Mouse (Mus musculus) heart, embryonic 10.5 days (tissue): ENCODE measurements around the gene Nat8. TPM values are rescaled to one million over a fixed set of nuclear protein-coding genes. Genes with fewer than 3 reads are reported as not detected.
A peak's percentile ranks its signal among the peaks of the same experiment; 100 is the strongest.
"Not testable (repeated sequence)": the region's sequence is repeated elsewhere in the genome, so short reads cannot be mapped to it uniquely, and the experiment has no call there.

Source experiments
- DNase-seq: peaks from one replicate; pipeline ENCODE4 v3.0.0-alpha.2; 2017; ENCODE audit warnings: low spot score
- H3K27ac ChIP-seq: fragments of 300-500 bp; sonication (generic); 2 replicates; pipeline ENCODE4 v1.5.1; 2016; ENCODE audit warnings: mild to moderate bottlenecking
- H3K27me3 ChIP-seq: fragments of 300-500 bp; sonication (generic); 2 replicates; pipeline ENCODE4 v1.6.1; 2016; ENCODE audit warnings: mild to moderate bottlenecking; ENCODE audit not compliant: poor library complexity, insufficient read depth, severe bottlenecking
- H3K36me3 ChIP-seq: fragments of 300-500 bp; sonication (generic); 2 replicates; pipeline ENCODE4 v1.6.1; 2016; ENCODE audit warnings: mild to moderate bottlenecking, moderate library complexity
- H3K4me1 ChIP-seq: fragments of 300-500 bp; sonication (generic); 2 replicates; pipeline ENCODE4 v1.6.1; 2016; ENCODE audit warnings: mild to moderate bottlenecking
- H3K4me3 ChIP-seq: fragments of 300-500 bp; sonication (generic); 2 replicates; pipeline ENCODE4 v1.5.1; 2016; ENCODE audit warnings: mild to moderate bottlenecking, moderate library complexity
- H3K9me3 ChIP-seq: fragments of 300-500 bp; sonication (generic); 2 replicates; pipeline ENCODE4 v1.6.1; 2016; ENCODE audit warnings: mild to moderate bottlenecking, moderate library complexity
- WGBS: fragments of 180-500 bp; shearing (Covaris S2); methylation state at CpG from one replicate; pipeline ENCODE4 v1.1.7; 2016; 5-methylcytosine and 5-hydroxymethylcytosine counted together
- polyA plus RNA-seq: library from polyadenylated mRNA; unstranded; fragments of >200 nt; fragmentation: Nextera tagmentation; extraction: Ambion mirVana; gene quantifications from 2 replicates; pipeline ENCODE4 v1.2.1, GENCODE M21; 2016

Gene Nat8
- polyA plus RNA-seq, 1 experiment from 2014 or later, result not detected

DNA sequence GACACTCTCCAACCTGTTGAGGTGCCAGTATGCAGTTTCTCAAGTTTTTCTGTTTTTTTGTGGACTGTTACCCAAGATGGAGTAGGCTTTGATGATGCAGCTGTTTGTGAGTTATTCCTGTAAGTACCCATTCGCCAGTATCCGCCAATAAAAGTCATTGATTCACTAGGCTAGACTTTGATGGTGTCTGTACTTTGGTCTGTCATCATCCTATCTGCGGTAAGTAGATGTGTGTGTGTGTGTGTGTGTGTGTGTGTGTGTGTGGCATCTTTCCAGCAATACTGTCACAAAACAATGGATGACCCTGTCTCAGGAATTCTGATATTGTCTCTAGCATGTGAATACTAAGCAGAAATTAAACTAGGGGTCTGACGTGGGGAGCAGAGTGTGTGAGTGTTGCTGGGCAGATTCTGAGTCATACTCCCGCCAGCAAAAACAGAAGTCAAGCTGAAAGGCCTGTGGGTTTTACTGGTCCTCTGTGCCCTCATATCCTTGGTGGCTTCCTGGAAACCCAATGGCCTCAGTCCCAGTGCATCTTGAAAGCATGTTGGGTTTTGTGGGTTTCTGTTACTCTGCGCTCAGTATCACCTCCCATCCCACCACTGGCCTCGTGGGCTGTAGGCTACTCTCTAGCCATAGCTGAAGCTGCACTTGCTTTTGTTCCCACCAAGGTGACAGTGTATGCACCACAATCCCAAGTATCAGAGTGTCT is 19.3 kb upstream of the Nat8 start:
- Histone ChIP-seq H3K4me3 (no peak overlapping the region), H3K36me3 (no peaks in the 10 kb centered on the region), H3K27me3 (no peaks in the 10 kb centered on the region), H3K27ac (no peak overlapping the region), H3K9me3 (no peaks in the 10 kb centered on the region), H3K4me1 (no peaks in the 10 kb centered on the region)
- WGBS, result 82% methylated on average over 7 of the region's 7 CpGs
- no peak for DNase-seq

DNA sequence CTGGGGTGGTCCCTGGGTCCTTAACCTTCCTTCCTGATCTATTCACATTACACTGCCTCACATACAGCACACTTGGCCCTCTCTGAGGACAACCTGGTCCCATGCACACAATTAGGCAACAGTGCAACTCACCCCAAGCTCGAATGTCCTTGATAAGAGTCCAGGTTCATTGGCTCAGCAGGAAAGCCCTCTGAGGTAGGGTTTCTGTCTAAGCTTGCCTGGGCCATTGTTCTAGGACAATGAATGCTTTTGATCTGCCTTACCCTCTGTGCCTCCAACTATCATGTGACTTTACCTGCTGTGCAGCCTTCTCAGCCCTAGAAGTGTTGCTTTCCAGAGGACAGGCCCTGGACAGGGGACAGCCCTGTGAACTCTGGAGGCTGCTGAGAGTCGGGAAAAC is 17.4 kb upstream of the Nat8 start:
- Histone ChIP-seq H3K36me3 (no peaks in the 10 kb centered on the region), H3K4me3 (no peak overlapping the region), H3K4me1 (no peaks in the 10 kb centered on the region), H3K27me3 (no peaks in the 10 kb centered on the region), H3K9me3 (no peaks in the 10 kb centered on the region), H3K27ac (no peak overlapping the region)
- no peak for DNase-seq
- WGBS, result 48% methylated on average over 2 of the region's 2 CpGs

DNA sequence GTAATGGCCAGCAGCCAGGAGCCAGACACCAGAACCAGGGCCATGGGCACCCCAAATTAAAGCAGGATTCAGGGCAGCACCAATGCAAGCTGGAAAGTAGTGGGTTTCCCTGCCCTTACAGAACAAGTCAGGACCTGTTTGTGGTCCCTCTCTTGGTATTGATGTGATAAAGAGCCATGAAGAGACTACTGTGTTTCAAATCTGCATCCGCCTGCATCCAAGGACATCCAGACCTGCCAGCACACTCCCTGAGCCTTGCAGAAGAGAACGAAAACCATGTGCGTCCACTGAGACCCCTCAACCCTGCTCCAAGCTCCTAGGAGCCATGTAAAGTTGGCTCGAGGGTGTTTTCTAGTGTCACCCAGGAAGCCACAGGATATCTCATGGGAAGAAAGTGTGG is 16.3 kb upstream of the Nat8 start:
- 77% methylated on average over 4 of the region's 4 CpGs for whole genome bisulfite sequencing
- Histone ChIP-seq H3K27me3 (no peaks in the 10 kb centered on the region), H3K4me3 (no peak overlapping the region), H3K27ac (no peak overlapping the region), H3K4me1 (no peaks in the 10 kb centered on the region), H3K9me3 (no peaks in the 10 kb centered on the region), H3K36me3 (no peaks in the 10 kb centered on the region)
- DNase-seq, result no peak

DNA sequence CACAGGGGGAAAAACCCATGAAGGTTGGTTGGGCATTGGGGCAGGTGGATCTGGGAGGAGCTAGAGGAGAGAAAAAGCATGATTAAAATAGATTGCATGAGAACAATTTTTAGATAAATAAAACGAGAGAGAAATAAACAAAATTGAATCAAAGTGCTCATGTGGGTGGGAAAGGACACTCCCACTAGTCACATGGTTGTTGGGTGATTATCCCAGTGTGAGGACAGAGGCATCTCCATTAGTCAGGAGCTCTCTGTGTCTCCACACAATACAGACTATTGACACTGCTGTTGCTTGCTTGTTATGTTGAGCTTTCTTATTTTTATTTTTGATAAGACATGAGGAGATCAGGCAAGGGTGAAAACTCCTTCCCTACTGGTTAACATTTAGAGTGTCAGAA is 15.0 kb upstream of the Nat8 start:
- H3K27me3 ChIP-seq, result no peaks in the 10 kb centered on the region
- no peaks in the 10 kb centered on the region for H3K36me3 ChIP-seq
- H3K9me3 ChIP-seq, result no peaks in the 10 kb centered on the region
- H3K4me1 ChIP-seq, result no peaks in the 10 kb centered on the region
- no peak overlapping the region for H3K4me3 ChIP-seq
- WGBS, result 35% methylated on average over 1 of the region's 1 CpGs
- DNase-seq, result no peak
- H3K27ac ChIP-seq, result no peak overlapping the region

DNA sequence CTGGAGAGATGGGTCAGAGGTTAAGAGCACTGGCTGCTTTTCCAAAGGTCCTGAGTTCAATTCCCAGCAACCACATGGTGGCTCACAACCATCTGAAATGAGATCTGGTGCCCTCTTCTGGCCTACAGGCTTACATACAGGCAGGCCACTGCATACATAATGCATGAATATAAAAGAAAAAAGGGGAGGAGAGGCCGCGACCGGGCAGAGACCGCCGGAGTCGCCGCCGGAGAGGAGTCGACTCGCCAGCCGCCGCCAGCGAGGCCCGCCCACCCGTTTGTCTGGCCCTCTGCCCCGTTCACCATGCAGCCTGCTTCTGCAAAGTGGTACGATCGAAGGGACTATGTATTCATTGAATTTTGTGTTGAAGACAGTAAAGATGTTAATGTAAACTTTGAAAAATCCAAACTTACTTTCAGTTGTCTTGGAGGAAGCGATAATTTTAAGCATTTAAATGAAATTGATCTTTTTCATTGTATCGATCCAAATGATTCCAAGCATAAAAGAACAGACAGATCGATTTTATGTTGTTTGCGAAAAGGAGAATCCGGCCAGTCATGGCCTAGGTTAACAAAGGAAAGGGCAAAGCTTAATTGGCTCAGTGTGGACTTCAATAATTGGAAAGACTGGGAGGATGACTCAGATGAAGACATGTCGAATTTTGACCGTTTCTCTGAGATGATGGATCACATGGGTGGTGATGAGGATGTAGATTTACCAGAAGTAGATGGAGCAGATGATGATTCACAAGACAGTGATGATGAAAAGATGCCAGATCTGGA is 12.0 kb upstream of the Nat8 start:
- not testable (repeated sequence) for H3K36me3 ChIP-seq, H3K27ac ChIP-seq, H3K27me3 ChIP-seq, H3K4me1 ChIP-seq, H3K4me3 ChIP-seq, DNase-seq, H3K9me3 ChIP-seq
- 73% methylated on average over 25 of the region's 25 CpGs for WGBS

DNA sequence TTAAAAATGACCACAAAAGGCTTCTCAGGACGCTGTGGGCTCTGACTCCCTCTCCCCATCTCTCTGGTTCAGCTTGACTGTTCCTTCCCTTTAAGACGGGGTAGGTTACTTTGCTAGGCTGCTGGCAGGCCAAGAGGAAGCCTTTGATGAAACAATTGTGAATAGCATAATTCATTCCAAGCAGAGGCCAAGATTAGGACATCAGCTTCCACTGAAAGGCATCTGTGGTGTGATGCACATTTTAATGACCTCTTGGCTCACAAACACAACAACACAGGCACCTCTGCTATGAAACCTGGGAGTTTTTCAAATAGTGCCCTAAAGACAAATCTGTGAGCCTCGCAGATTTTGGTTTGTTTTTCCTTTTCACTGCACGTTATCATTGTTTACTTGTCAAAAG is 8.1 kb upstream of the Nat8 start:
- 66% methylated on average over 4 of the region's 4 CpGs for WGBS
- Histone ChIP-seq H3K27ac (no peak overlapping the region), H3K27me3 (no peaks in the 10 kb centered on the region), H3K4me1 (no peaks in the 10 kb centered on the region), H3K4me3 (no peak overlapping the region), H3K9me3 (no peaks in the 10 kb centered on the region), H3K36me3 (no peaks in the 10 kb centered on the region)
- DNase-seq, result no peak

DNA sequence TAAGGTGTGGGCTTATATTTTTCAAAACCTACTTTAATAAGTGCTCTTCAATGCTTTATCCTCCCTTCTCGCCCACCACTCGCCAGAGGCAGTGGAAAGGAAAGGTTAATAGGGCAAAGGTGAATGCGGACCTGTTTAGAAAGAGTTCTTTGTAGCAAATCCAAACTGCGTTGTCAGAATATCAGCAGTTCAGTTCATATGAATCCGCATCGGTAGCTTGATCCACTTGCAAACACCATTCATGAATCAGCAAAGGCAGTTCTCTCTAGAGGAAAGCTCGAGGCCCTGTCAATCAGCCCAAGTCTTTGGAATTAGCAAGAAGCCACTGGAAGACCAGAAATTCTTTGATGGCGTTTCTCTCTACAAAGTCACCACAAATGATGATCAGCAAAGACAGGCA is 6.8 kb upstream of the Nat8 start:
- H3K27me3 ChIP-seq, result no peaks in the 10 kb centered on the region
- no peaks in the 10 kb centered on the region for H3K36me3 ChIP-seq
- H3K4me3 ChIP-seq, result no peak overlapping the region
- no peaks in the 10 kb centered on the region for H3K4me1 ChIP-seq
- no peaks in the 10 kb centered on the region for H3K9me3 ChIP-seq
- no peak overlapping the region for H3K27ac ChIP-seq
- 74% methylated on average over 8 of the region's 8 CpGs for WGBS
- DNase-seq, result no peak

DNA sequence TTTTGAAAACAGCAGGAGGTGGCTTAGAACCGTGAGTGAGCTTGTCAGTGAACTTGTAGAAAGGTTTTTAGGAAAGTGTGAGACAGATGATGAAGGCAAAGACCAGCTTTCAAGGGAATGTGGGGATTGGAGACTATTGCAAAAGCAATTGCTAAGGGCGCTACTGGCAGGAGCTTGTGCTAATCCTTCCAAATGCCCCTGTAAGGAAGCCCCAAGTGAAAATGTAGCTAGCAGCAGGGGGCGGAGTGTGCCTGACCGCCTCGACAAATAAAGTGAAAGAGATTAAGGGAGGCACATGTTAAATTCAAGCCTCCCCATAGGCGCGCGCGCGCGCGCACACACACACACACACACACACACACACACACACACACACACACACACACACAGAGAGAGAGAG is 5.4 kb upstream of the Nat8 start:
- H3K9me3 ChIP-seq, H3K36me3 ChIP-seq, H3K4me1 ChIP-seq, H3K27me3 ChIP-seq, H3K27ac ChIP-seq: not testable (repeated sequence)
- peak; percentile 81 for DNase-seq
- peak overlapping the region; percentile 31 for H3K4me3 ChIP-seq
- 23% methylated on average over 12 of the region's 12 CpGs for WGBS

DNA sequence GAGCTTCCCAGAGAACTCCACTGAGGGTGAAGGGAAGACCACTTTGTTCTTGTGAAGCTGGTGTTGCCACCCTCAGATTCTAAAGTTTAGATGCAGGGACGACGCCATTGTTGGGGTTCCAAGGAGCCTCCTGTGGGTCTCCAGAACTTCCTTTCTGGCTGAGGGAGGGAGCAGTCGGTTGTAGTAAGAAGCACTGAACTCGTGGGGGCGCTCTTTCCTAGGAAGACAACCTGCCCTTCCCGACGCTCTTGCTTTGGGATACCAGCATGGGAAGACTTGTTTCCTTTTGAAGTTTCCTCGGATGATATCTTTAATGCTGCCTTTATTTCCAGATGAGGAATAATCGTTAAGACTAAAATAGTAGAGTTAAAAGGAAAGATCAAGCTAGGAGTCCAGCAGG is 4.9 kb upstream of the Nat8 start:
- H3K36me3 ChIP-seq, H3K27me3 ChIP-seq, H3K27ac ChIP-seq, H3K4me1 ChIP-seq, H3K4me3 ChIP-seq, H3K9me3 ChIP-seq, DNase-seq: not testable (repeated sequence)
- 20% methylated on average over 9 of the region's 9 CpGs for WGBS

DNA sequence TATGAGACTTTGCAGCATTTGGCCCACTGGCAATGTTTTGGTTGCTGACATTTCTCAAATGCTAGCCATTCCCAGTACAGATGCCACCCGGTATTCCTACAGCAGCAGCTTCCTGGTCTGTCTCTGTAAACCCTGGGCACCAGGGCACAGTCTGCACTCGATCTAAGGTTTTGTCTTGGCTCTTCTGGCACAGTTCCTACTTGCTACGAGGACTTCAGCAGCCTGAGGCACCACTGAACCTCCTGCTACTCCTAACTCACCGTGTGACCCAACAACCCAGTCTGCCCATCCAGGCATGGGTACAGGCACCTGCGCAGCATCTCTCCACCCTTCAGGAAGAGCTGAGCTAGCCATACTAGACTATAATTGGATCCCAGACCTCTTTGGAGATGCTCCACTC is 4.2 kb upstream of the Nat8 start:
- DNase-seq, H3K4me3 ChIP-seq, H3K36me3 ChIP-seq, H3K27me3 ChIP-seq, H3K9me3 ChIP-seq, H3K4me1 ChIP-seq, H3K27ac ChIP-seq: not testable (repeated sequence)
- 83% methylated on average over 5 of the region's 5 CpGs for WGBS

DNA sequence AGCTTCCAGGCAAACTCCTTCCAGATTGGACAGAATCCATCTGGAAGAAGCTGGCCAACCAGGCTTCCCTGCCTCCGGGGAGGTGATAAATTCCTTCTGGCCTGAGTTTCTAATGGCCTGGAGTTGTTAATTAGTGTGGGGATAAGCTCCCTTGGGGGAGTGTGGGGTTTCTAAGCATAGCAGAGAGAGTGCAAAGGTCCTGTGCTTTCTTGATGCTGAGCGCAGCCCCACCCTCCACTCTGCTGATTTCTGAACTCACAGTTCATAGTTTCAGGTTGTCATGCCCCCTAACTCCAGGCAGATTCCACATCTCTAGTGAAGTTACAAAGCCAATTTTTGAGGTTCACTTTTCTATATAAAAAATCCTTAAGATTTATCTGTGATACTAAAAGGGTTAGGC is 3.2 kb upstream of the Nat8 start:
- DNase-seq, H3K27ac ChIP-seq, H3K4me3 ChIP-seq, H3K4me1 ChIP-seq, H3K27me3 ChIP-seq, H3K9me3 ChIP-seq, H3K36me3 ChIP-seq: not testable (repeated sequence)
- WGBS, result 61% methylated on average over 1 of the region's 2 CpGs

DNA sequence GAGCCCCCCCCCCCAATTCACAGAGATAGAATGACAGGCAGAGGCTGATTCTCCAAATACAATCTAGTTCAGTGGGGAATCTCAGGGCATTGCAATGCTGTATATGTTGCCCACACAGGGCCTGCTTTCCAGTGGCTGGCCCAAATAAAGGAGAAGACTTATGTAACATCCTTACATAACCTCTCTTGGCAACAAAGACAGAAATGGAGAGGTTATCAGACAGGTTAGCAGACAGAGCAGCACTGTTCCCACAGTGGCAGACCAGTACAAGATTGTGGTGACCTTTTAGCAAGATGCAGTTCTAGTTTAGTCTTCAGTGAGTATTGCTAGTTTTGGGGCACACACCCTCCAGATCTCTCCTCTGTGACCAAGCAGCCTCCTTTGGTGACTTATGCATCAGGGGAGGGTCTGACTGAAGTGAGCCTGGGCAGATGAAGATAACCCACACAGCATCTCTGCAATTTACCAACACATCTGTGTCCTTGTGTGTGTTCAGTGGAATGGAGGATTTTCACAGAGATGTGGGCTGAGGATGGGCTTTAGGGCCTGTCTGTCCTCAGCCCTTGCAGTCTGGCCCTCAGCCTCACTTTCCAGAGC is 2.7 kb upstream of the Nat8 start:
- not testable (repeated sequence) for H3K4me1 ChIP-seq, H3K27me3 ChIP-seq, H3K27ac ChIP-seq, H3K4me3 ChIP-seq, DNase-seq, H3K36me3 ChIP-seq, H3K9me3 ChIP-seq

DNA sequence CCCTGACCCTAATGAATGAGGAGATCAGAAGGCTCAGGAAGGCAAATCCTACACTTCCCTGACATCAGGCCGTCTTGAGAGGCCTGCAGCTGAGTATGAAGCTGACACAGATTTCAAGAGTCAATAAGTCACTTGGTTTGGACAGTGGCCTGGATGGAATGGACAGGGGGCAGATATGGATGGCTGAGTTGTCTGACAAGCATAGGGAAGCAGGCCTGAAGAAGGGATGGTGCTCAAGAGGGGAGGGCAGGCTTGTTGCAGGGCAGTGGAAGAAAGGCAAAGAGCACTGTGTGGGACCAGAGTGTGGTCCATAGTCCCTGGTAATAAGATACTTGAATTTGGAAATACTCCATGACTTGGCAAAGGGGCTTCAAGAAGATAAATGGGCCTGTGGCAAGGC is 2.4 kb downstream of the Nat8 start:
- Histone ChIP-seq H3K9me3 (no peaks in the 10 kb centered on the region), H3K27ac (no peak overlapping the region), H3K27me3 (no peaks in the 10 kb centered on the region), H3K4me3 (no peak overlapping the region), H3K36me3 (no peaks in the 10 kb centered on the region), H3K4me1 (no peaks in the 10 kb centered on the region)
- no peak for DNase-seq
- WGBS, result 72% methylated on average over 1 of the region's 1 CpGs
